Mouse (Mus musculus) bone marrow, adult 2 months (tissue): ENCODE measurements around the gene Ciz1.

ENCODE experiments used
- CTCF ChIP-seq: fragments of 200-500 bp; IDR thresholded peaks from 2 replicates; pipeline ENCODE4 v1.5.1; 2011; ENCODE audit warnings: low read length, control low read depth; ENCODE audit not compliant: control insufficient read depth, insufficient read depth
- POLR2A ChIP-seq: fragments of 200-500 bp; IDR thresholded peaks from 2 replicates; pipeline ENCODE4 v1.6.1; 2011; ENCODE audit warnings: low read depth, mild to moderate bottlenecking, control low read depth, low read length, borderline replicate concordance; ENCODE audit not compliant: control insufficient read depth

DNA sequence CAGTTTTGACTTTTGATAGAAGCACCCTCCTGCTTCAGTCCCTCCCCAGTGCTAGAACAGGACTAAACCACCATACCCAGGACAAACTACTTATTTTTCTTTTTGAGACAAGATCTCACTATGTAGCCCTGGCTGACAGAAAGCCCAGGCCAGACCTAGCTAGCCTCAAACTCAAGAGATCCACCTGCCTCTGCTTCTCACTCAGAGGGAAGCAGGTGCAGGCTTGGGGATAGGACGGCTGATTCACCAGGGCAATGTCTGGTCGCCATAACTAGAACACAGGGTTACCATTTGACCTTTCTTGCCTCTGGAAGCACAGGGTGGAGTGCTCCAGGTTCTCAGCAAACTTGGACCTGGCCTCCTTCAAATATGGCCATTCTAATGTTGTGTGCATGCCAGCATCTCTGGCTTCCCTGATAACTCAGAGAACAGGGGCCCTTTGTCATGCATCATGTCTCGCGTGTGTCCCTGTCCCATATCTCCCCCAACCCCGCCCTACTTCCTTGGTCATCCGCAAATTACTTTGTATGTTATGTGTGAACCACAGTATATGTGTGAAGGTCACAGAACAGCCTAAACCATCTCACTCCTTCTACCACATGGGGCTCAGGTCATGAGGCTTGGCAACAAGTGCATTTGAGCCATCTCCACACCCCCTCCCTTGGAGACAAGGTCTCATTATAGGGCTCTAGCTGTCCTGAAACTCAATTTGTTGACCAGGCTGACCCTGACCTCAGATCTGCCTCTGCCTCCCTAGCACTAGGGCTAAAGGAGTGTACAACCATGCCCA, 60.8 kb downstream of the Ciz1 start:
- TF ChIP-seq CTCF: no peak
- no peak for TF ChIP-seq POLR2A
